Mouse (Mus musculus): ENCODE measurements around the gene Tfap4.

Gene Tfap4

GRCm38 (mm10) chr16:4517906-4518305 is 41.7 kb downstream of the Tfap4 start:
- DNase-seq: peak in 1 of 2 experiments; percentile 53

GRCm38 (mm10) chr16:4514383-4514782 is 45.3 kb downstream of the Tfap4 start:
- no peak for DNase-seq

DNA sequence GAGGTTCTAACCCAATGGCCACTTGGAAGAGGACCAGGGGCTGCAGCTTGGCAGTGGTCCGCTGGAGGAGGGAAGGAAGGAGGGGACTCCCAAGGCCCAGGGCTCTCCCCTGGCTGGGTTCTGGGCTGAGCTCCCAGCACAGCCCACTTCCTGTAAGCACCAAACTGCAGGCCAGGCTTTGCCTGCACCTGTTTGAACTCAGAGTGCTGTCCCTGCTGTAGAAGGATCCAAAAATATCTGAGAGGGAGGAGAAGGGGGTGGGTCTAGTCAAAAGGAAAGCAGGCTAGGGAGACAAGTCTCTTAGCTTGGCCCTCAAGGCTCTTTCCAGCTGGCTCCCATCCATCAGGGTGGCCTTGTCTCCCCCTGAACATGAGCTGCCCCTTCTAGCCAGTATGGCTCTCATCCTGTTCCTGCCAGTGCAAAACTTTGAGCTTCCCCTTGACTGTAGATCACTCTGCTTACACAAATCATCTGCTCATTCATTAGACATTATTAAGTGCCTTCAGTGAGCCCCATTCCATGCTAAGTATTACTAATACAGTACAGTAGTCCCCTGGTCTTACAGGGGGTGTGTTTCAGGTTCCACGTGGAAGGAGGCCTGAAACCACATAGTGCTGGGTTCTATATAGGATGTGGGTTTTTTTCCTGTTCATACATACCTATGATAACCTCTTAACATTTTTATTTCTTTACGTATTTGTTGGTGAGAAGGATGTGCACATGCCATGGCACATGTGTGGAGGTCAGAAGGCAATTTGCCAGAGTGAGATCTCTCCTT is 46.8 kb downstream of the Tfap4 start:
- peak; percentile 48 to 53 for DNase-seq

GRCm38 (mm10) chr16:4511371-4511770 is 48.3 kb downstream of the Tfap4 start:
- no peak for DNase-seq

GRCm38 (mm10) chr16:4506181-4506580 is 53.5 kb downstream of the Tfap4 start:
- peak; percentile 59 to 60 for DNase-seq

DNA sequence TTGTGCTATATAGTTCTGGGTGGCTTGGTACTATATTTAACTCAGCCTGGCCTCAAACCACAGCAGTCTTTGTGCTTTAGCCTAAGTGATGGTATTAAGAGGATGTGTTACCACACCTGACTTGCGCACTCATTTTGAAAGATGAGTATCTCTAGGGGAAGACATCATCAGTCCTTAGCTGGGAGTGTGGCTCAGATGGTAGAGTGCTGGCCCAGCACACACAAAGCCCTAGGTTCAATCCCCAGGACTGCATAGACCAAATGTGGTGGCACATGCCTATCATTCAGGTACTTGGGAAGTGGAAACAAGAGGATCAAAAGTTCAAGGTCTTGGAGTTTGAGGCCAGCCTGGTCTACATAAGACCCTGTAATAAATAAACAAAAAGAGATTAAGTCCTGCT is 56.2 kb downstream of the Tfap4 start:
- no peak for DNase-seq

GRCm38 (mm10) chr16:4502568-4502967 is 57.1 kb downstream of the Tfap4 start:
- no peak for DNase-seq

DNA sequence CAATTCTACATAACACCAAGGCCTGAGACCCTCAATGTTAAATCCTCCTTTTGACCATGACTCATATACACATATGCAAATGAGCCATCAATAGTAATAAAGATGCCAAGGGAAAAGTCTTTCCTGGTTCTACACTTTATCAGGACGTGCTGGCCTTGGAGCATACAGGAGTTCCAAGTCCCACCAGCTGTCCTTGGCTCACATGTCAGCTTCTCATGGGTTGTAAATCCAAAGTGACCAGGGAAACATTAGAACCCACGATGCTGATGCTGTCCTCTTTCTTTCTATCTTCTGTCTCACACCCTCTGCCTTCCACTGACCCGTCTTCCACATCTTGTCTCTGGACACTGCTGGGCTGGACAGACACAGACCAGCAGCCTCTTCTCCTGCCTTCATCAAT is 58.0 kb downstream of the Tfap4 start:
- DNase-seq: no peak

GRCm38 (mm10) chr16:4500598-4501385 is 58.9 kb downstream of the Tfap4 start:
- DNase-seq: peak; percentile 55 to 58

DNA sequence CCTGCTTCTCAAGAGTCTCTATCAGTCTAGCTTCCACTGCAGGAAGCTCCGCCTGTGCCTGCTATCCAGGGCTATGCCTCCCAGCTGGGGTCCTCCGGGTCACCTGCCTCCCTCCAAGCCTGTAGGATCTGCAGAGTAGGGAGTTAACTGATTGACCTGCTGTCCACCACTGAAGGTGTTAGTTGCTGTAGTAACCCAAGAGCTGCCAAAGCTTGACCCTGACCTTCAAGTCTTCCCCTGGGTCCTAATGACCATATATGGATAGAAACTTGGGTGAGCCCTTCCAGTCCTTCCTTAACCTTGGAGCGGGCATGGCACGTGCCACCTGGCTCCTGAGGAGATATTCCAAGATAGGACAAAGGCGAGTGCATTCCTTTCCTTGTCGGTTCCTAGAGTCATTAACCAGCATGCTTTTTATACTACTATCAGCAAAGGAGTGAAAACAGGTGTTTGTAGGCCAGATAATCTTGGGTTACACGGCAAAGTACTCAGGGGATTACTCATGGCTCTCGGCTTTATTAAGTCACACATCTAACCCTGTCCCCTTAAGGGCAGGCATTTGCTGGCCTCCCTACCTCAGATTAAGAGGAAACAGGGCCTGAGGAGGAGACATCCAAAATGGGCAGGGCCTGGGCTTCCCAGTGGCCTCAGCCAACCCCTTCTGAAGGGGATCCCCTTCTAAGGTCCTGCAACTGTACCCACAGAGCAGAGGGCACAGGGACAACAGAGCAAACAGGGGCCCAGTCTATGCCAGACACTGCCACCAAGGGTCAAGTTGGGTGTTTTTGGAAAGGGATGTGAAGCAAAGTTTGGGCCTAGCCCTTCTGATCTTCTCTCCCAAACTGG is 61.7 kb downstream of the Tfap4 start:
- peak; percentile 60 to 72 for DNase-seq

GRCm38 (mm10) chr16:4496470-4496869 is 63.2 kb downstream of the Tfap4 start:
- no peak for DNase-seq

- DNase-seq: peak; percentile 69 to 88
Measured at GRCm38 (mm10) chr16:4495861-4496260, 63.8 kb downstream of the Tfap4 start.

All from kidney, postnatal 36 days (tissue).